Mouse (Mus musculus) midbrain, embryonic 10.5 days (tissue): Measurements from ENCODE around the gene Zdhhc1. TPM values are rescaled to one million over a fixed set of nuclear protein-coding genes. Genes with fewer than 3 reads are reported as not detected.

Experiments used
- DNase-seq: peaks from one replicate; pipeline ENCODE4 v3.0.0-alpha.2; 2017; ENCODE audit warnings: low spot score
- H3K27ac ChIP-seq: fragments of 300-500 bp; sonication (generic); replicated peaks from 2 replicates; pipeline ENCODE4 v1.5.1; 2016; ENCODE audit warnings: mild to moderate bottlenecking
- H3K27me3 ChIP-seq: fragments of 300-500 bp; sonication (generic); 2 replicates; pipeline ENCODE4 v1.6.1; 2016; ENCODE audit warnings: low read depth, mild to moderate bottlenecking; ENCODE audit not compliant: poor library complexity, severe bottlenecking
- H3K36me3 ChIP-seq: fragments of 300-500 bp; sonication (generic); 2 replicates; pipeline ENCODE4 v1.6.1; 2016; ENCODE audit warnings: mild to moderate bottlenecking, moderate library complexity
- H3K4me1 ChIP-seq: fragments of 300-500 bp; sonication (generic); 2 replicates; pipeline ENCODE4 v1.6.1; 2016
- H3K4me3 ChIP-seq: fragments of 300-500 bp; sonication (generic); 2 replicates; pipeline ENCODE4 v1.5.1; 2016; ENCODE audit warnings: mild to moderate bottlenecking, moderate library complexity
- H3K9me3 ChIP-seq: fragments of 300-500 bp; sonication (generic); replicated peaks from 2 replicates; pipeline ENCODE4 v1.6.1; 2016; ENCODE audit warnings: mild to moderate bottlenecking
- WGBS: fragments of 180-500 bp; shearing (Covaris S2); methylation state at CpG from one replicate; pipeline ENCODE4 v1.1.7; 2016; 5-methylcytosine and 5-hydroxymethylcytosine counted together
- polyA plus RNA-seq: library from polyadenylated mRNA; unstranded; fragments of >200 nt; fragmentation: Nextera tagmentation; extraction: Ambion mirVana; gene quantifications from 2 replicates; pipeline ENCODE4 v1.2.1, GENCODE M21; 2016

Zdhhc1 gene
- polyA plus RNA-seq, 1 experiment from 2014 or later, result 18.6 TPM

DNA sequence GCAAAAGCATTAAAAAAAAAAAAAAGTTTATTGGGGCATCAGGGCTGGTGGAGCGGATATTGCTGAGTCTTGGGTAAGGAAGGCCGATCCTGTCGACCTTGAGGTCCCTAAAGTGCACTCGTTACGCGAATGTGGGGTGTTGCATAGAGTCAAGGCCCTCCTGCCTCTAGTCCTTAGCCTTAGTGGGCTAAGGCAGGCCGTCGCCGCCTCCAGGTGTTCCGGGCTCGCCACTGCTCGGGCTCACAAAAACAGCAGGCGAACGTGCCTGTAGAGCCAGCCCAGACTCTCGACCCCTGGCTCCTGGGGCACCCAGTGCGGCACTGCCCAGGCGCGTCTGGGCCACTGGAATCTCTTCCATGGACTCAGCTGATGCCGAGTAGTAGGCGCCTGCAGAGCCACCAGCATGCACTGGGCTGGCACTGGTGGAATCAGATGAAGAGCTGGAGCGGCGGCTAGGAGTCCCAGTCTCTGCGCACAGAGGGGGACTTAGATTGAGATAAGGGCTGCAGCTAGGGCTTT is 24.2 kb downstream of the Zdhhc1 start:
- peaks cover 90% of the 10 kb centered on the region for H3K4me1 ChIP-seq

DNA sequence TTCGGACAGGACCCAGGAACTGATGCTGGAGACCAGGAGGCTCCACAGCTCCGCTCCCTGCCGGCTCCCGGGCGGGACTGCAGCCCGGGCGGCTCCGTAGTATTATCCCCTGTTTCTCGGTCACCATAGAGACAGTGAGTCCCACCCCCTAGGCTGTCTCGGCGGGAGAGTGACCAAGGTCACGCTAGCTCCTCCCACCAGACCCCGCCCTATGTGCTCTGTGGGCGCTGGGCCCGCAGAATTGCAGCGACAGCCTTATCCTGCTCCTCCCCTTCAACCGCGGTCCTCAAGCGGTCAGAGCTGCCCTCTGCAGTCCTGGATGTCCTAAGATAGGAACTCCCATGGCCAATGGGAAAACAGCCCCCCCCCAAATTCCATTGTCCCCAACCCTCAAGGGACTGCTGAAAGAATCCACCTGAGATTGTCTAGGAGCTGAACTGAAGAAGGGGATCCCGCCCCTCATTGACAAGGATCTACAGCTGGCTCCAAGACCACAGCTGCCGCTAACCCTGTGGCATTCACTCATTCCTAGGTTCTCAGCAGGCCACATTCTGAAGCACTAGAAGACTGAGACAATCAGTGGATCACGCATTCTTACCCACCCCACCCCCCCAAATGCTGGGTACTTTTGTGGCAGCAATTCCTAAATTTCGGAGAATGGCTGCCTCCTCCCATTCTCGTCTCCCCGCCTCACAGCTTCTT is 25.2 kb downstream of the Zdhhc1 start, which contains the start of gene Tppp3:
TSS of gene Tppp3 (minus strand) at position 213 of the 702 bp plus-strand sequence.
- Histone ChIP-seq H3K9me3 (no peaks in the 10 kb centered on the region), H3K4me1 (peaks cover 84% of the 10 kb centered on the region), H3K27me3 (peaks cover 60% of the 10 kb centered on the region), H3K4me3 (peak within 1 kb of the TSS; percentile 59), H3K36me3 (peaks cover 35% of the 10 kb centered on the region), H3K27ac (peak within 1 kb of the TSS; percentile 87)
- peak; percentile 97 for DNase-seq
- WGBS, result 2% methylated on average over 25 of the region's 25 CpGs

More for the DNA sequence above, 24.2 kb downstream of the Zdhhc1 start:
- Histone ChIP-seq H3K27me3 (peaks cover 66% of the 10 kb centered on the region), H3K9me3 (no peaks in the 10 kb centered on the region), H3K27ac (peak overlapping the region; percentile 57), H3K4me3 (peak overlapping the region; percentile 29), H3K36me3 (peaks cover 27% of the 10 kb centered on the region)
- DNase-seq, result peak; percentile 36
- WGBS, result 9% methylated on average over 23 of the region's 23 CpGs

DNA sequence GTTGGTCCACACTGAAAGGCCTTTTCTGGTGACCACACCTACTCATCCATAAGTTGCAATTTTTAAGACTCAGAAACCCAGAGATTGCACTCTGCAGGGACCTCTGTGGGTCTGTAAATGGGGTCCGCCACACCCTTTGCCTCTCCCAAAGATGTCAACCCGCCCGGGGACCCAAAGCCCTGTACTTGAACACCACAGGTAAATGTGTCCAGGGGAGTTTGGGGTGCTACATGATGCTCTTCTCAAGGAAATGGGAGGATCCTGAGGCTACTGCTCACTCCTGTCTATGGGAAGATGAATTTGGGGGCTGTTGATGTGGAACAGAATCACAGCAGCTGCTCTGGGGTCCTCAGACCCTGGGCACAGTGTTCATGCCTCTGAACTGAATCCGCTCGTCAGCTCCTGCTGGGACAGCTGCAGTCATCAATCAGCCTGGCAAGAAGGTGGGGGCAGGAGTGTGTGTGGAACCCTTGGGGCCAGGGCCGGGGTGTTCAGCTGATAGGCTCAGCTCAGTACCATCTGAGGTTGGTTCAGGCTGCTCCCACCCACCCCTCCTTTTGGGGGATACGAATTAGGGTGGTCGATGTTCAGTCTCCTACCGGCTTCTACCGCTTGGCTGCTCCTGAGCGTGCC is 25.9 kb downstream of the Zdhhc1 start:
- Histone ChIP-seq H3K27ac (peak overlapping the region; percentile 87), H3K9me3 (no peaks in the 10 kb centered on the region), H3K27me3 (peaks cover 54% of the 10 kb centered on the region), H3K4me1 (peaks cover 78% of the 10 kb centered on the region), H3K36me3 (peaks cover 29% of the 10 kb centered on the region), H3K4me3 (peak overlapping the region; percentile 59)
- DNase-seq, result no peak
- WGBS, result 20% methylated on average over 11 of the region's 11 CpGs

DNA sequence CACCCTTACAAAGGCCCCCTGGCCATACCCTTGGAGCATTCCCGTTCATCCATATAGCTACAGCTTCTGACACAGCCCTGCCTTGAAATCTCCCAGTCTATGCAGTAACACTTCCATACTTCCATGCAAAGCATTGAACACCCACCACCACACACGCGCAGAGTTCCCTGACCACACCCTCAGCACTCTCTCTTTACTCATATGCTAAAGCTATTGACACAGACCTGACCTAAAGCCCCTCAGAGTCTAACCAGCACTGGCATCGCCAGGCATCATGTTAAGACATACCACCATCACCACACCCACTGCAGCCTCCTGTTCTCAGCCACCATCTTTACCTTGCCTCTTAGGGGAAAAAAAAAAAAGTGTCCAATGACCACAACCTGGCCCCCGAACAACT is 26.4 kb downstream of the Zdhhc1 start:
- WGBS, result 79% methylated on average over 5 of the region's 5 CpGs
- no peak for DNase-seq
- no peaks in the 10 kb centered on the region for H3K9me3 ChIP-seq
- peaks cover 29% of the 10 kb centered on the region for H3K36me3 ChIP-seq
- peak overlapping the region; percentile 87 for H3K27ac ChIP-seq
- peak overlapping the region; percentile 59 for H3K4me3 ChIP-seq
- peaks cover 48% of the 10 kb centered on the region for H3K27me3 ChIP-seq
- peaks cover 72% of the 10 kb centered on the region for H3K4me1 ChIP-seq

DNA sequence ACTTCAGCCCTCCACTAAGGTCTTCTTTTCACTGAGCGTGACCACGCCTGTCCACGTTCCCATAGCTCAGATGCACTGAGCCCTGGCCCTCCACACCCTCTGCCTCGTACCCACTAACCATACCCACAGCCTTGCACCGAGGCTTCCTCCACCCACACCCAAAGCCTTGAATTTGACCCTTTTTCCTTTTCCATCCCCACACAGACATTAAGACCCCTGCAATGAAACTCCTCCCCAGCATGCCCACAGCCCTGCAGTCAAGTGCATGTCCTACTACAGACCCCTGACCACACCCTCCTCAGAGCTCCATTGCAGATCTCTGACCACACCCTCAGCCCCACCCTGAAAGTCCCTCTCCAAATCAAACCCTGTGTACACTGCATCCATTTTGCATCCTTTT is 26.9 kb downstream of the Zdhhc1 start:
- H3K4me1 ChIP-seq, result peaks cover 68% of the 10 kb centered on the region
- H3K36me3 ChIP-seq, result peaks cover 29% of the 10 kb centered on the region
- DNase-seq, result no peak
- no peaks in the 10 kb centered on the region for H3K9me3 ChIP-seq
- WGBS, result 84% methylated on average over 5 of the region's 5 CpGs
- H3K4me3 ChIP-seq, result peak overlapping the region; percentile 59
- H3K27me3 ChIP-seq, result peaks cover 44% of the 10 kb centered on the region
- H3K27ac ChIP-seq, result peak overlapping the region; percentile 87

DNA sequence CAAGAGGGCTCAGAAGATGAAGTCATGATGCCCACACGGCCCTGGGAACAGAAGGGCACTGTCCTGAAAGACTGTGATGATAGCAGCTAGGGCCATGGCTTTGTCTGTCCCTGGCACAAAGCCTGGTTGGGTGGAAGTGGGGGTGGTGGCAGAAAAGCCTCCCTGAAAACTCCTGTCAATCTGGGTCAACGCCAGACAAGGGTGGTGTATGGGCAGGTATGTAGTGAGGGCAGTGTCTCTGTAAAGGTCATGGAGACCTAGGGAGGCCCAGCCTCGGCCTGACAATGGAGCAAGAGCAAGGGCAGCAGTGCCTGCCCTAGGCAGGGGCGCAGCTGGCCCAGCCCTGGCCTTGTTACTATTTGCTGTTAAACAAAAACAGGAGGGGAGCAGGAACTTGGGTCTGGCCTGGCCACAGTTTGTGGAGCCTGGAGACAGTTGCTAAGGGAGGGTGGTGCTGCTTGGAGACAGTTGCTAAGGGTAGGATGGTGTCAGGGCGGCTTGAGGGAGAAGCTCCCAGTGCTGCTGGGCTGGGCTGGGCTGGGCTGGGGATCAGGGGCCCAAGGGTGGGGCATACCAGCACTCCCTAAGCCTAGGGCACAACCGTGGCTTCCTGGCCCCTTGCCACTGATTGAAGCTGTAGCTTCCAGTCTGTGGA is 27.5 kb downstream of the Zdhhc1 start:
- peak overlapping the region; percentile 87 for H3K27ac ChIP-seq
- H3K27me3 ChIP-seq, result peaks cover 37% of the 10 kb centered on the region
- peak; percentile 81 for DNase-seq
- peak overlapping the region; percentile 59 for H3K4me3 ChIP-seq
- H3K4me1 ChIP-seq, result peaks cover 67% of the 10 kb centered on the region
- no peaks in the 10 kb centered on the region for H3K9me3 ChIP-seq
- H3K36me3 ChIP-seq, result peaks cover 29% of the 10 kb centered on the region
- WGBS, result 31% methylated on average over 6 of the region's 6 CpGs

DNA sequence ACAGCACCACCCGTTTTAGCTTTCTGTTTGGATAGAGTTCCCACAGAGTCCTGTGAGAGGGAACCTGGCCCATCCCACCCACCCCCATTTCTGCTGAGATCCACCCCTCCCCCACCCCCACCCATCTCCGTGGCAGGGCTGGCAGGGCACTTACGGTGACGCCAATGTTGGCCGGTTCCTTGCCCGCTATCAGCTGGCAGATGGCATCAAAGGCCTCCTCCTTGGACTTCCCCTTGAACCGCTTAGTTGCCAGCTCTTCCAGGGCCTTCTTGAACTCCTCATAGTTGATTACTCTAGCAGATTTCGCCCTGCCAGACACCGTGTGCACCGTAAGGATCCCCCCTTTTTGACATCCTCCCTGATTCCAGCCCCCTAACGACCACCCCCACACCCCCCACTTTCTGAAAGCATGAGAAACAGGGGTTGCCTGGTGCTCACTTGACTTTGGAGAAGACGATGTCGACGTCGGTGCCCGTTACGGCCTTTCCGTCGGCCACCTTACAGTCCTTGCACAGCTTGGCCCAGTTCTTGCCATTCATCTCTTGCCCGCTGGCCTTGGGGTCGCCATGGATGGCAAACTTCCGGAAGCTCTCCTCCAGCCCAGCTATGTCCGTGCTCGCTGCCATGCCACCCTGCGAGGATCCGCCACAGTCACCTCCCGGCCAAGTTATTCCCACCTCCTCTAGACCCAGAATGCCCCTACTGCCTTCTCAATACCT is 28.5 kb downstream of the Zdhhc1 start:
- no peak overlapping the region; the same call in 1 of the 2 replicates for H3K4me3 ChIP-seq
- H3K4me1 ChIP-seq, result peaks cover 67% of the 10 kb centered on the region
- no peaks in the 10 kb centered on the region for H3K9me3 ChIP-seq
- WGBS, result 93% methylated on average over 27 of the region's 27 CpGs
- H3K27ac ChIP-seq, result peak overlapping the region; percentile 87
- DNase-seq, result no peak
- H3K27me3 ChIP-seq, result peaks cover 27% of the 10 kb centered on the region
- H3K36me3 ChIP-seq, result peaks cover 26% of the 10 kb centered on the region

DNA sequence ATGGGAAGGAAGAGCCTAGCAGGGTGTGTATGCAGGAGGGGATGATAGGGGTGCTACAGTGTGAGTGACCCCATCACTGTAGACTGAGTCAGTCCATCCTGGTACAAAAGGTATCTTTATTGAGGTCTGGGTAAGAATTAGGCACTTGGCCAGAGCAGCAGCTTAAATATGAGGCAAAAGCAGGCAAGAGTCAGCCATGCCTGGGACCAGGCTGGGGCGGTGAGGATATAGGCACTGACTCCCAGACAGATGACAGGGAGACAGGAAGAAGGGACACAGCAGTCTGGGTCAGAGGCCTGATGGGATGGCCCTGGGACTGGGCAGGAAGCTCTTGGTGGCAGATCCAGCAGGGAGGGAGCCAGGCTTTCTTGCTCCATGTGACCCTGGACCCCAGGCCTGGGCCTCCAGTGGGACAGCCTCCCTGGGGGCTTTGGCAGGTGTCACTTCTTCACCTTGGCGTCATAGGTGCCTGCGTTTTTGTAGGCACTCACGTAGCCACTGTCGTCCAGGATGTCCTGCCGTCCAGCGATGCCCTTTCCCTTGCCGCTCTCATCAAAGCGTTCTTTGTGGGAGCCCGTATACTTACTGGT is 29.2 kb downstream of the Zdhhc1 start:
- no peaks in the 10 kb centered on the region for H3K9me3 ChIP-seq
- H3K4me1 ChIP-seq, result peaks cover 63% of the 10 kb centered on the region
- H3K36me3 ChIP-seq, result peaks cover 21% of the 10 kb centered on the region
- no peak overlapping the region for H3K4me3 ChIP-seq
- no peak for DNase-seq
- WGBS, result 95% methylated on average over 10 of the region's 10 CpGs
- peaks cover 21% of the 10 kb centered on the region for H3K27me3 ChIP-seq
- peak overlapping the region; percentile 87 for H3K27ac ChIP-seq

DNA sequence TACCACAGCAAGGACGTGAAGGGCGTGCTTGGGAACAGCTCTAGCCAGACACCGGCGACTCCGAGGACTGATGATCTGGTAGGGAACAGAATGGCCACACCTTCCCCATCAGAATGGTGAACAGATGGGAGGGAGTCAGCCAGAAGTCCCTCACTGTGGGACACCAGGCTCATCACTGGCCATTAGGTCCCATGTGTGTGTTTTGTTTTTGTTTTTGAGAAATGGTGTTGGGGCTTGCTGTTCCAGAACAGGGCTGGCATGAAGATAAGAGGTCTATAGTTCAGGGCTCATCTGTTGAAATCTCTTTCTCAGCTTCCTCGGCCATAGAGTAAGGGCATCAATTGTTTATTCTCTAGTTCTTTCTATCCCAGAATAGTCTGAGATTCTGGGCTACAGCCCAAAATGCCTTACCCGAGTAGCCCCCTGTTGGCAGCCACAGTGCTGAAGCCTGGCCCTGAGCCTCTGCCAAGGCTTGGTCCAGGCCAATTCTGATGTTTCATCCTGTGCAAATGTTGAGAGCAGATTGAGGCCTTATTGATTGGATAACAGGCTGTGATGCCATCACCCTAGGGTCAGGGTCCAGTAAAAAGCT is 29.9 kb downstream of the Zdhhc1 start:
- peaks cover 57% of the 10 kb centered on the region for H3K4me1 ChIP-seq
- H3K36me3 ChIP-seq, result peaks cover 21% of the 10 kb centered on the region
- peaks cover 14% of the 10 kb centered on the region for H3K27me3 ChIP-seq
- no peak overlapping the region; the same call in 1 of the 2 replicates for H3K27ac ChIP-seq
- H3K4me3 ChIP-seq, result no peak overlapping the region
- 84% methylated on average over 7 of the region's 7 CpGs for WGBS
- DNase-seq, result no peak
- no peaks in the 10 kb centered on the region for H3K9me3 ChIP-seq

DNA sequence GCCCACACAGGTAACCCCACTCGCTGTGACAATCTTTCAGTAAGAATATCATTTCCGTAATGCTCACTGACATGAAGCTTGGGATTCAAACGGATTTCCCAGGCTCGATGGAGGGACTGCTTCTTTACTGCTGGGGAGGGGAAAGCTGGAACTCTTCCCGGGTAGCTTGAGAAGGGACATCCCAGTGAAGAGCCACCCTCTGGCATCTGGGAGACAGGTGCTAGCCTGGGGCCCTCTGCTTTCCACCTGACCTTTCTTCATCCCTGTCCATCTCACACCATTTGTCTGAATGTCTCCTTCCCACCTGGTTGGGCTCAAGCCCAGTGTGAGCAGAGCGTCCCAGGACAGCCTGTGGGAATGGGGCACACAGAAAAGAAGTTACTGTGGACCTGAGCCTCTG is 30.5 kb downstream of the Zdhhc1 start:
- no peak overlapping the region for H3K27ac ChIP-seq
- no peak for DNase-seq
- no peak overlapping the region for H3K4me3 ChIP-seq
- 85% methylated on average over 6 of the region's 6 CpGs for WGBS
- peaks cover 21% of the 10 kb centered on the region for H3K36me3 ChIP-seq
- H3K4me1 ChIP-seq, result peaks cover 51% of the 10 kb centered on the region
- peaks cover 9% of the 10 kb centered on the region; the same call in 1 of the 2 replicates for H3K27me3 ChIP-seq
- no peaks in the 10 kb centered on the region for H3K9me3 ChIP-seq

DNA sequence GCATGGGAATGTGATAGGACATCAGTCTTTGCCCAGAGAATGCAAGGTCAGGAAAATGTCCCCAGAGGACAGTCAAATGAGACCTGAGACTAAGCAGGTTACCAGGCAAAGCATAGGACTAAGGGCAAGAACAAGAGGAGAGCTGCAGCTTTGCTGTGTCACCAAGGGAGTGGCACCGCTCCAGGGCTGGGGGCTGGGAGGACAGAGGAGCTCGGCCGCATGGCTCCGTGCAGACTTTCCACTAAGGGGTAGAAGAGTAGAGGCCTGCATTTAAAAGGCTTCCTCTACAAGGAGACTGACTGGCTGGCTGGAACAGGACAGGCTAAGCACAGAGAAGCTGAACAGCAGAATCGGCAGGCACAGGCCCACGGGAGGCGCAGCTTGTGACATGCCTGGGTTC is 32.1 kb downstream of the Zdhhc1 start:
- 87% methylated on average over 7 of the region's 7 CpGs for WGBS
- Histone ChIP-seq H3K27ac (peak overlapping the region; percentile 71; the same call in 1 of the 2 replicates), H3K9me3 (no peaks in the 10 kb centered on the region), H3K4me1 (peaks cover 38% of the 10 kb centered on the region), H3K36me3 (peaks cover 21% of the 10 kb centered on the region), H3K27me3 (no peaks in the 10 kb centered on the region), H3K4me3 (no peak overlapping the region)
- DNase-seq, result no peak
